Mouse (Mus musculus) embryonic facial prominence, embryonic 11.5 days (tissue): ENCODE measurements around the gene Lrrc27. TPM values are rescaled to one million over a fixed set of nuclear protein-coding genes. Genes with fewer than 3 reads are reported as not detected.

Experiments
- ATAC-seq: fragments of 200-750 bp; cut with Nextera tagmentation; replicated peaks from 2 replicates; pipeline ENCODE4 v1.8.0; 2017; ENCODE audit warnings: low read depth; ENCODE audit not compliant: insufficient number of reproducible peaks, low FRiP score, low TSS enrichment
- DNase-seq: peaks from one replicate; pipeline ENCODE4 v3.0.0-alpha.2; 2015; ENCODE audit warnings: low spot score
- H3K27ac ChIP-seq: fragments of 300-500 bp; sonication (generic); replicated peaks from 2 replicates; pipeline ENCODE4 v1.5.1; 2014; ENCODE audit warnings: mild to moderate bottlenecking, low read depth, low read length, control low read depth
- H3K27me3 ChIP-seq: fragments of 300-500 bp; sonication (generic); 2 replicates; pipeline ENCODE4 v1.6.1; 2014; ENCODE audit warnings: mild to moderate bottlenecking, low read length, moderate library complexity, mixed read lengths; ENCODE audit not compliant: control insufficient read depth, insufficient read depth
- H3K36me3 ChIP-seq: fragments of 300-500 bp; sonication (generic); replicated peaks from 2 replicates; pipeline ENCODE4 v1.6.1; 2014; ENCODE audit warnings: low read depth, mild to moderate bottlenecking, low read length, moderate library complexity, mixed read lengths; ENCODE audit not compliant: control insufficient read depth, insufficient read depth
- H3K4me1 ChIP-seq: fragments of 300-500 bp; sonication (generic); 2 replicates; pipeline ENCODE4 v1.6.1; 2014; ENCODE audit warnings: low read length, mixed read lengths; ENCODE audit not compliant: control insufficient read depth, insufficient read depth
- H3K4me2 ChIP-seq: fragments of 300-500 bp; sonication (generic); 2 replicates; pipeline ENCODE4 v1.6.1; 2014; ENCODE audit warnings: low read depth, mild to moderate bottlenecking, control low read depth, low read length, moderate library complexity
- H3K4me3 ChIP-seq: fragments of 300-500 bp; sonication (generic); 2 replicates; pipeline ENCODE4 v1.5.1; 2014; ENCODE audit warnings: low read depth, low read length, control low read depth
- H3K9ac ChIP-seq: fragments of 300-500 bp; sonication (generic); replicated peaks from 2 replicates; pipeline ENCODE4 v1.6.1; 2014; ENCODE audit warnings: mild to moderate bottlenecking, control low read depth, low read length
- H3K9me3 ChIP-seq: fragments of 300-500 bp; sonication (generic); replicated peaks from 2 replicates; pipeline ENCODE4 v1.6.1; 2016; ENCODE audit warnings: mild to moderate bottlenecking, low read length, inconsistent platforms, mixed read lengths; ENCODE audit not compliant: control insufficient read depth
- WGBS: fragments of 180-500 bp; shearing (Covaris S2); extraction: QIAGEN DNeasy Blood & Tissue Kit; methylation state at CpG from one replicate; pipeline ENCODE4 v1.1.7; 2014; 5-methylcytosine and 5-hydroxymethylcytosine counted together
- polyA plus RNA-seq: library from polyadenylated mRNA; unstranded; fragments of >200 nt; fragmentation: Nextera tagmentation; extraction: Ambion mirVana; gene quantifications from 2 replicates; pipeline ENCODE4 v1.2.1, GENCODE M21; 2014

Gene Lrrc27
- polyA plus RNA-seq, 1 experiment from 2014 or later: 5.8 TPM

GRCm38 (mm10) chr7:139201209-139201608 lies 11.6 kb upstream of the Lrrc27 start:
- Histone ChIP-seq H3K9me3 (no peaks in the 10 kb centered on the region), H3K27me3 (no peaks in the 10 kb centered on the region), H3K4me3 (no peak overlapping the region), H3K27ac (no peak overlapping the region), H3K9ac (no peak overlapping the region), H3K36me3 (no peaks in the 10 kb centered on the region), H3K4me2 (no peak overlapping the region), H3K4me1 (no peaks in the 10 kb centered on the region)
- DNase-seq (no peak), ATAC-seq (no peak)
- 65% methylated on average over 6 of the region's 6 CpGs for WGBS

- no peak overlapping the region for H3K4me2 ChIP-seq
These were observed 4.6 kb upstream of the Lrrc27 start for GRCm38 (mm10) chr7:139208023-139208772.

GRCm38 (mm10) chr7:139208773-139209095 lies 4.1 kb upstream of the Lrrc27 start:
- Histone ChIP-seq H3K4me3 (no peak overlapping the region), H3K36me3 (no peaks in the 10 kb centered on the region), H3K9me3 (no peaks in the 10 kb centered on the region), H3K4me1 (no peaks in the 10 kb centered on the region), H3K27me3 (no peaks in the 10 kb centered on the region), H3K4me2 (no peak overlapping the region), H3K27ac (no peak overlapping the region), H3K9ac (no peak overlapping the region)
- DNase-seq: no peak
- no peak for ATAC-seq
- 82% methylated on average over 4 of the region's 4 CpGs for WGBS

More at GRCm38 (mm10) chr7:139208023-139208772, 4.6 kb upstream of the Lrrc27 start:
- Histone ChIP-seq H3K9ac (no peak overlapping the region), H3K4me1 (no peaks in the 10 kb centered on the region), H3K27ac (no peak overlapping the region), H3K27me3 (no peaks in the 10 kb centered on the region), H3K9me3 (no peaks in the 10 kb centered on the region), H3K4me3 (no peak overlapping the region), H3K36me3 (no peaks in the 10 kb centered on the region)
- WGBS: 34% methylated on average over 7 of the region's 7 CpGs
- ATAC-seq (no peak), DNase-seq (peak; percentile 82)

- H3K27ac ChIP-seq: no peak overlapping the region
- H3K4me1 ChIP-seq: no peaks in the 10 kb centered on the region
- no peak overlapping the region for H3K9ac ChIP-seq
- no peak overlapping the region for H3K4me3 ChIP-seq
- no peaks in the 10 kb centered on the region for H3K36me3 ChIP-seq
- ATAC-seq (no peak), DNase-seq (no peak)
- H3K9me3 ChIP-seq: no peaks in the 10 kb centered on the region
- no peak overlapping the region for H3K4me2 ChIP-seq
- no peaks in the 10 kb centered on the region for H3K27me3 ChIP-seq
- 80% methylated on average over 6 of the region's 6 CpGs for WGBS
These were observed 1.0 kb upstream of the Lrrc27 start for GRCm38 (mm10) chr7:139211761-139212160.

- H3K4me2 ChIP-seq: peak overlapping the region; percentile 44
- DNase-seq (no peak), ATAC-seq (peak; percentile 7; the same call in 1 of the 2 replicates)
- no peaks in the 10 kb centered on the region for H3K4me1 ChIP-seq
- no peaks in the 10 kb centered on the region for H3K36me3 ChIP-seq
- no peaks in the 10 kb centered on the region for H3K27me3 ChIP-seq
- no peaks in the 10 kb centered on the region for H3K9me3 ChIP-seq
- 64% methylated on average over 3 of the region's 3 CpGs for WGBS
- no peak overlapping the region for H3K27ac ChIP-seq
- peak overlapping the region; percentile 50 for H3K4me3 ChIP-seq
- H3K9ac ChIP-seq: peak overlapping the region; percentile 15; the same call in 1 of the 2 replicates
These were observed 963 bp downstream of the Lrrc27 start for GRCm38 (mm10) chr7:139213751-139214150.

- Histone ChIP-seq H3K9me3 (no peaks in the 10 kb centered on the region), H3K4me2 (no peak overlapping the region), H3K9ac (no peak overlapping the region), H3K4me3 (no peak overlapping the region), H3K27ac (no peak overlapping the region), H3K27me3 (no peaks in the 10 kb centered on the region), H3K36me3 (no peaks in the 10 kb centered on the region), H3K4me1 (no peaks in the 10 kb centered on the region)
- DNase-seq (no peak), ATAC-seq (no peak)
- WGBS: 82% methylated on average over 3 of the region's 3 CpGs
These were observed 1.4 kb downstream of the Lrrc27 start for GRCm38 (mm10) chr7:139214160-139214559.

GRCm38 (mm10) chr7:139214596-139215340 lies 2.0 kb downstream of the Lrrc27 start:
- no peak for ATAC-seq
- Histone ChIP-seq H3K4me1 (no peaks in the 10 kb centered on the region), H3K36me3 (no peaks in the 10 kb centered on the region), H3K9me3 (no peaks in the 10 kb centered on the region), H3K9ac (no peak overlapping the region), H3K27me3 (no peaks in the 10 kb centered on the region), H3K4me2 (no peak overlapping the region), H3K27ac (no peak overlapping the region), H3K4me3 (no peak overlapping the region)
- 78% methylated on average over 14 of the region's 14 CpGs for WGBS
- DNase-seq: no peak

- H3K9ac ChIP-seq: no peak overlapping the region
- H3K4me1 ChIP-seq: no peaks in the 10 kb centered on the region
- no peaks in the 10 kb centered on the region for H3K36me3 ChIP-seq
- H3K27ac ChIP-seq: no peak overlapping the region
- no peaks in the 10 kb centered on the region for H3K9me3 ChIP-seq
- ATAC-seq (no peak), DNase-seq (no peak)
- 65% methylated on average over 1 of the region's 1 CpGs for WGBS
- no peak overlapping the region for H3K4me3 ChIP-seq
- H3K27me3 ChIP-seq: no peaks in the 10 kb centered on the region
- H3K4me2 ChIP-seq: no peak overlapping the region
These were observed 2.7 kb downstream of the Lrrc27 start for GRCm38 (mm10) chr7:139215516-139215915.
